Mouse (Mus musculus): ENCODE data around the gene Napb.

GRCm38 (mm10) chr2:148672199-148673096 is 59.8 kb downstream of the Napb start, which contains the start of gene Nxt1:
- TF ChIP-seq ZNF384 (IDR thresholded peaks at IDR 0.05; ENCODE audit: low read depth, low read length) (no peak), CTCF (IDR thresholded peaks at IDR 0.05 in 2 of 3, conservative IDR thresholded peaks at IDR 0.05 in 1 of 3; ENCODE audit: control insufficient read depth in 1 of 3, insufficient read depth in 1 of 3, low read depth in 2 of 3, low read length in 3 of 3, poor library complexity in 1 of 3, severe bottlenecking in 1 of 3) (no peak), POLR2A (IDR thresholded peaks at IDR 0.05; ENCODE audit: control insufficient read depth in 1 of 2, insufficient read depth in 1 of 2, low read depth in 1 of 2, low read length in 2 of 2, poor library complexity in 1 of 2) (peak; percentile 47 to 89), TBP (IDR thresholded peaks at IDR 0.05; ENCODE audit: low read depth, low read length) (peak; percentile 88), HCFC1 (IDR thresholded peaks at IDR 0.05; ENCODE audit: low read depth, low read length) (peak; percentile 99), EP300 (IDR thresholded peaks at IDR 0.05; ENCODE audit: low read depth in 1 of 2, low read length in 2 of 2) (peak; percentile 19 to 33; a peak in 1 of 4 replicates), ZKSCAN1 (IDR thresholded peaks at IDR 0.05; ENCODE audit: low read depth, low read length) (no peak), MAFK (IDR thresholded peaks at IDR 0.05; ENCODE audit: borderline replicate concordance, low read depth, low read length) (no peak), GABPA (IDR thresholded peaks at IDR 0.05; ENCODE audit: low read depth, low read length) (no peak), MYC (IDR thresholded peaks at IDR 0.05; ENCODE audit: low read depth, low read length) (peak; percentile 26; the same call in 1 of the 2 replicates), RAD21 (IDR thresholded peaks at IDR 0.05; ENCODE audit: low read depth, low read length) (no peak), E2F4 (IDR thresholded peaks at IDR 0.05; ENCODE audit: borderline replicate concordance, low read depth, low read length) (peak; percentile 85)
